Comparison of ENCODE assay signal across 8 mouse cellular contexts in the genomic region with DNA sequence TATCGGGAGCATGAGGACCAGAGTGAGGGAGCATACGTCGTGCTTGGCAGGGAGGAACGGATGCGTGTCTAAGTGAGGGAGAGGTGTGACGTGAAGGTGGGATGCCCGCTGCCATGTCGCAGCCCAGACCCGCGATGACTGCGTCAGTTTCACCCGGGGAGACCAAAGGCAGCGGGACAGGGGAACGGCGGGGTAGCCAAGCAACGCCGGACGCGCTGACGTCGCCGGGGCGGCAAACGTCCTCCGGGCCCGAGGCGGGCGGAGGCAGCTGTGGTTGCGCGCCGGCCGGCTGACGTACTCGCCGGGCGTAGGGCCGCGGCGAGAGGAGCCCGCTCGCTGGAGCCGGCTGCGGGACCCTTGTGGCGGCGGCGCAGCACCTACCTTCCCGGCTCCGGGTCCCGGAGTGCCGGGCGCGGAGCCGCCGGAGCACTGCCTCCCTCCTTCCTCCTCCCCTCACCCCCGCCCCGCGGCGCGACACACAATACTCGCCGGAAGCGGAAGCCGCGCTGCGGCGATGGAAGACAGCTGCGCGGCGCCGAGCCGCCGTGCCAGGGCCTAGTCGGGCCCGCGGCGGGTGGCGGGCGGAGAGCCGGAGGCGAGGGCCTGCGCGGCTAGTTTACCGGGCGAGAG. TPM values are rescaled to one million over a fixed set of nuclear protein-coding genes. Genes with fewer than 3 reads are reported as not detected.
A peak's percentile ranks its signal among the peaks of the same experiment; 100 is the strongest.
DNase-seq lines count a peak whose midpoint lies in the region; ATAC-seq lines count a peak whose summit lies in the region.

No protein-coding gene starts in this region.

- peaks cover 58% of the 10 kb centered on the region for H3K4me1 ChIP-seq in megakaryocyte, embryonic 14.5 days

- H3K36me3 ChIP-seq in megakaryocyte, embryonic 14.5 days (replicated peaks; ENCODE audit: low read length), result peaks cover 61% of the 10 kb centered on the region

- DNase-seq in adrenal gland, adult 2 months, result peak; percentile 95
- DNase-seq in embryo, embryonic 10.5 days (ENCODE audit: low spot score), result peak; percentile 92
- DNase-seq in gastrocnemius, postnatal 14 days, result peak; percentile 90
- DNase-seq in left cerebral cortex, adult 9 months (ENCODE audit: low spot score in 2 of 2), result peak; percentile 70 to 87
- peak; percentile 85 to 93 for DNase-seq in right cerebral cortex, adult 2 months (ENCODE audit: low spot score in 2 of 2)
- DNase-seq in urinary bladder, postnatal 25 days (ENCODE audit: low spot score), result peak; percentile 88

- peak overlapping the region; percentile 94 for H3K4me3 ChIP-seq in megakaryocyte, embryonic 14.5 days (replicated peaks)

- peak; percentile 74 for ATAC-seq in inflammation-experienced regulatory T-cells, adult 6 months

- no peaks in the 10 kb centered on the region for H3K9me3 ChIP-seq in megakaryocyte, embryonic 14.5 days

- H3K27me3 ChIP-seq in megakaryocyte, embryonic 14.5 days (replicated peaks), result no peaks in the 10 kb centered on the region

- intact Hi-C loops in gastrocnemius, postnatal 14 days (cut with DNase I; ENCODE audit: low total_unique reads), result no loop called here

RNA-seq across cellular contexts. Expression of a gene that starts 1.0 kb away (rescaled TPM):
- 10 to 100 TPM; 16.1 to 18.4 TPM for total RNA-seq in adrenal gland, adult 2 months (2021)
- polyA plus RNA-seq in adrenal gland, adult 2 months (2012; rRNA removed), result 14.1 and 14.7 TPM in 2 replicates
- total RNA-seq in gastrocnemius, postnatal 14 days (2021), result 1 to 10 TPM; 3.1 to 4.1 TPM
- polyA plus RNA-seq in inflammation-experienced regulatory T-cells, adult 6 months (2017; shearing (Covaris generic)), result 10 to 100 TPM; 10.1 to 20.8 (median 16.2) TPM
- polyA plus RNA-seq in megakaryocyte, embryonic 14.5 days (2012; ENCODE audit: insufficient read depth, low replicate concordance), result 2.5 TPM in 2 replicates

RNA-seq across cellular contexts. Expression of a gene that starts 13.2 kb away (rescaled TPM):
- total RNA-seq in adrenal gland, adult 2 months (2021), result 10 to 100 TPM; 43.6 to 60.5 TPM
- polyA plus RNA-seq in adrenal gland, adult 2 months (2012; rRNA removed), result 89.4 and 106 TPM in 2 replicates
- 10 to 100 TPM; 22.5 to 23.4 TPM for total RNA-seq in gastrocnemius, postnatal 14 days (2021)
- 100 to 1,000 TPM; 147 to 196 (median 194) TPM for polyA plus RNA-seq in inflammation-experienced regulatory T-cells, adult 6 months (2017; shearing (Covaris generic))
- polyA plus RNA-seq in megakaryocyte, embryonic 14.5 days (2012; ENCODE audit: insufficient read depth, low replicate concordance), result 81.8 and 103 TPM in 2 replicates

RNA-seq across cellular contexts. Expression of a gene that starts 15.2 kb away (rescaled TPM):
- not detected for total RNA-seq in adrenal gland, adult 2 months (2021)
- not detected in 2 replicates for polyA plus RNA-seq in adrenal gland, adult 2 months (2012; rRNA removed)
- not detected for total RNA-seq in gastrocnemius, postnatal 14 days (2021)
- not detected for polyA plus RNA-seq in inflammation-experienced regulatory T-cells, adult 6 months (2017; shearing (Covaris generic))
- not detected in 2 replicates for polyA plus RNA-seq in megakaryocyte, embryonic 14.5 days (2012; ENCODE audit: insufficient read depth, low replicate concordance)

RNA-seq across cellular contexts. Expression of a gene that starts 54.9 kb away (rescaled TPM):
- not detected for total RNA-seq in adrenal gland, adult 2 months (2021)
- not detected in 2 replicates for polyA plus RNA-seq in adrenal gland, adult 2 months (2012; rRNA removed)
- not detected for total RNA-seq in gastrocnemius, postnatal 14 days (2021)
- not detected for polyA plus RNA-seq in inflammation-experienced regulatory T-cells, adult 6 months (2017; shearing (Covaris generic))
- not detected in 2 replicates for polyA plus RNA-seq in megakaryocyte, embryonic 14.5 days (2012; ENCODE audit: insufficient read depth, low replicate concordance)

Comparison
In these comparisons a context has a peak if more than half of its experiments do, and no peak if none do; other contexts are left out.
1. Peak in every context shown above with its lines: DNase-seq, ATAC-seq and H3K4me3 ChIP-seq.